Mouse (Mus musculus) E14TG2a.4 (cell line): ENCODE results near the gene Krt81.

Experiments used
- H3K27me3 ChIP-seq: 2 replicates; pipeline ENCODE4 v1.6.1; 2014; ENCODE audit warnings: low read length, control low read depth; ENCODE audit not compliant: insufficient read depth
- H3K36me3 ChIP-seq: 2 replicates; pipeline ENCODE4 v1.6.1; 2014; ENCODE audit warnings: low read length, control low read depth; ENCODE audit not compliant: insufficient read depth
- H3K4me1 ChIP-seq: replicated peaks from 2 replicates; pipeline ENCODE4 v1.6.1; 2014; ENCODE audit warnings: low read depth, low read length, control low read depth
- H3K4me3 ChIP-seq: replicated peaks from 2 replicates; pipeline ENCODE4 v1.5.1; 2014; ENCODE audit warnings: mild to moderate bottlenecking, low read length
- H3K9me3 ChIP-seq: 2 replicates; pipeline ENCODE4 v1.6.1; 2014; ENCODE audit warnings: low read length, control low read depth
- CTCF ChIP-seq: conservative IDR thresholded peaks from 2 replicates; pipeline ENCODE4 v1.5.1; 2014; ENCODE audit warnings: low read length
- NANOG ChIP-seq: IDR thresholded peaks from 2 replicates; pipeline ENCODE4 v1.6.1; 2014; ENCODE audit warnings: borderline replicate concordance, low read length, mixed read lengths
- POU5F1 ChIP-seq: IDR thresholded peaks from 2 replicates; pipeline ENCODE4 v1.6.1; 2014; ENCODE audit warnings: low read length, borderline replicate concordance

Gene Krt81

GRCm38 (mm10) chr15:101413916-101414635 lies 49.5 kb downstream of the Krt81 start:
- Histone ChIP-seq H3K4me3 (no peak overlapping the region), H3K4me1 (peaks cover 27% of the 10 kb centered on the region), H3K36me3 (no peaks in the 10 kb centered on the region), H3K9me3 (no peaks in the 10 kb centered on the region), H3K27me3 (peaks cover 53% of the 10 kb centered on the region)
- TF ChIP-seq CTCF (no peak), POU5F1 (no peak), NANOG (no peak)

- peaks cover 54% of the 10 kb centered on the region for H3K27me3 ChIP-seq
- H3K36me3 ChIP-seq = no peaks in the 10 kb centered on the region
- peak overlapping the region; percentile 69 for H3K4me3 ChIP-seq
- peaks cover 27% of the 10 kb centered on the region for H3K4me1 ChIP-seq
- no peaks in the 10 kb centered on the region for H3K9me3 ChIP-seq
- TF ChIP-seq POU5F1 = no peak
Observed at GRCm38 (mm10) chr15:101412188-101412587, 51.4 kb downstream of the Krt81 start.

DNA sequence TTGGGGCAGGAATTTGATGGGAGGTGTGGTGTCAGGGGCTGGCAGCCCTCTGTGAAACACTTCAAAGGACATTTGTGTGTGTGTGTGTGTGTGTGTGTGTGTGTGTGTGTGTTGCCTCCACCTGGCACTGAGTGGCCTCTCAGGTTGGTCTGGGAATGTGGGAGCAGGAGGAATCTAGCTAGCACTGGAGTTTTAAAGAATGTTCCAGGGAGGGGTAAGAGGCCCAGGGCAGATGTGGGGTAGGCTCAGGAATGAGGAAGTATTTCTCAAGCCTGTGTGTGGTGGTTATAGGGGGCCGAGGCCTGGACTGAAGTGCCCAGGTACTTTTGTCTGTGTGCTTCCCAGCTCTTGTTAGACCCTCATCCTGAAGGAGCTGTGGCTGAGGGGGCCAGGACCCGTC lies 52.8 kb downstream of the Krt81 start, which contains the start of gene Krt7:
TSS of gene Krt7 (plus strand) at position 269 of the 400 bp plus-strand sequence.
- Histone ChIP-seq H3K9me3 (no peaks in the 10 kb centered on the region), H3K27me3 (peaks cover 59% of the 10 kb centered on the region), H3K4me3 (peak within 1 kb of the TSS; percentile 69; the same call in 1 of the 2 replicates), H3K4me1 (peaks cover 27% of the 10 kb centered on the region), H3K36me3 (no peaks in the 10 kb centered on the region)
- TF ChIP-seq CTCF = no peak
- TF ChIP-seq POU5F1 = no peak
- no peak for TF ChIP-seq NANOG
